Mouse (Mus musculus) liver (tissue): ENCODE results near the gene Ttc39b.

Experiments used
- DNase-seq: peaks from one replicate; pipeline ENCODE4 v3.0.0-alpha.2; 2020; ENCODE audit warnings: mixed read lengths

The Ttc39b gene

GRCm38 (mm10) chr4:83316718-83317117 lies 7.3 kb downstream of the Ttc39b start:
- DNase-seq, result no peak

DNA sequence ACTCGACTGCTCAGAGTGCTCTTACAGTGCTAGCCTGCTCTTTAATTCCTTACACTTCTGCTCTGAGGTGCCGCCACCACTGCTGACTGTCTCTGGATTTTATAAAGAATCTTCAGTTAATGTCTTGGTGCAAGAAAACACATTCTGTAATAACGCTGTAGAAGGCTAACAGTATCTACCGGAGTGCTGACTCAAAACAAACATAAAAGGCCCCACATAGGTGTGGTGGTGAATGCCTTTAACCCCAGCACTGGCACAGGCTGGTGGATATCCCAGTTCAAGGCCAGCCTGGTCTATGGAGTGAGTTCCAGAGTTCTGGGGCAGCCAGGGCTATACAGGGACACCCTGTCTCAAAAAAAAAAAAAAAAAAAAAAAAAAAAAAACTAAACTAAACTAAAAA lies 8.1 kb downstream of the Ttc39b start:
- no peak for DNase-seq

DNA sequence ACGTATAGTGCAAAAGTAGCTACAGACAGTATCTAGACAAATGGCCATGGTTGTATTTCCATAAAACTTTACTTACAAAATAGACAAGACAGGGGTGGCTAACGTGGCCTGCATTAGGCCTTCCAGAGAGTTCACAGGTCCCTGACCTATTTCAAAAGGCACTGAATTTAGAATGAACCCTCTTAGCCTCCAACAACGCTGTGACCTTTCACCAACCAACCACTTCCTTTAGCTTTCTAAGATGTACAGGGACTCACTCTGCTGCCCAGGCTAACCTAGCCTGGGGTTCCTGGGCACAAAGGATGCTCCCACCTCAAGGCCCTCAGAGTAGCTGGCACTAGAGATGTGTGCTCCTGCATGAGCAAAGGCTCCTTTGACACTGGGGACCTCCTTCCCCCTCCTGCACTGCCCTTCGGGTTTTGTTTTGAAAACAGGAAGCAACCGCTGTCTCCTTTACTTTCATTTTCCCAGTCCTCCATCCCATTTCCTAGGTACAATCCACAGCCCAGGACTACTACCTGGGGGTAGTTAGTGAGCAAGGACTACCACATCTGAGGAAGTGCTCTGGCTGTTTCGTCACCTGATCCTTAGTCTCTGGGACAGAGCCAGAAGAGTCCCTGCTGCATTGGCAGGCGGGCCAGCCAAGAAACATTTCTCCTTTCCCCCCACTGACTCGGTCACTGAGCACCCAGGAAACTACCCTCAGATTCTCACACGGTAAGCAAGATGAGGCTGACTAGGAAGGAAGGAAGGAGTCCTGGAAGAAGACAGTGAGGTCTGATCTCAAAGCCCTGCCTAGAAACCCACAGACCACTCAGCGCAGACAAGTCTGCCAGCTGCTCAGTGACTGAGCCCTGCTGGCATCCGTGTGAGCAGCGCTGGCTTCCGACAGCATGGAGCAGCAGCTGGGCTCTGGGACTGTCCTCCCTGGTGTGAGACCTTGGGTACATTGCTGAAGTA lies 8.9 kb downstream of the Ttc39b start:
- DNase-seq, result no peak

DNA sequence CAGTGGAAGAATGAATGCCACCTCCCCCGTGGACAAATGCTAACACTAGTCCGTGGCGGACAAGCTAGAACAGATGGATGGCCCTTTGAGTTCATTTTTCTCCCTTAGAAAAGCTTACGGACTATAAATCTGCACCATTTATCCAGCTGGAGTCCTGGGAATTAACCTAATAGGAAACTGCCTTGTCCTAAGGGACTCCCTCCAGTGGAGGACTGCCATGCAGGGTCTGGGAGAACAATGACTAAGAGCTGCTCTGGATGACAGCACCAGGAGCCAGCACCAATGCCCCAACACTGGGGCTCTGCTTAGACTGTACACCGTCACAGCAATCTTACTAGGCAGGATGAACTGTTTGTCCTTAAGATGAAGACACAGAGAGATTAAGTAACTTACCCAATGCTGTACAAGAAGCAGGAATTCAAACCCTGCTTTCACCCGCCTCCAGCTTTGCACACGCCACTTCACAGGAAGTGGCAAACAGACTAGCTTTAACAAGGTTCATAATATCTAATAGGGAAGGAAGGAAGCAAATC lies 9.7 kb downstream of the Ttc39b start:
- no peak for DNase-seq

GRCm38 (mm10) chr4:83312336-83312735 lies 11.7 kb downstream of the Ttc39b start:
- DNase-seq, result no peak

DNA sequence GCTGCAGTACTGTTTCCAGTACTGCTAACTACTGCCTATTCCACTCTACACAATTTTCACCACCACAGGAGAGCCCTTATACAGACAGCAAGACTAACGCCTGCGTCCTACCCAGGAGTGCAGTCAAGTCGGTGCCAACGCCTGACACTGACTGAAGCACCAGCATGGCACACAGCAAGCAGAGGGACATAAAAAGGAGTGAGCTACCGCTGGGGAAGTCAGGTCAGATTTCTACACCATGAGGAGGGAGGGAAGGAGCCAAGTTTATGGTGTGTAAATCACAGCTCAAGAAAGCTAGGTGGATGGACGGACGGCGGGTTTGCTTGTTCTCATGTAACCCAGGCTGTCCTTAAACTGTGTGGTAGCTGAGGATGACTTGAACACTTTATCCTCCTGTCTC lies 12.6 kb downstream of the Ttc39b start:
- DNase-seq, result no peak

DNA sequence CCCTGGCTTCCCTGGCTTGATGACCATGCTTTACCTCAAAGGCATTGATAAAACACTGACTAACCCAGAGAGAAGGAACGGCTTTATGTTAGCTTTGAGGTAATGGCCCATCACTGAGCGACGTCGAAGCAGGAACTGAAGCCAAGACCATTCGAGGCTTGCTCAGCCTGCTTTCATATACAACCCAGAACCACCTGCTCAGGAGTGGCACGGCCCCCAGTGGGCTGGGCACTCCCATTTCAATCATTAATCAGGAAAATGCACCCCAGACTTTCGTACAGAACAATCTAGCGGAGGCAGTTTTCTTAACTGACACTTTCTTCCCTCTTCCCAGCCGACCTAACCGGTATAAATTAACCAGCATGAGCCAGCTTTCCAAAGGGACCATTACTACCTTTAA lies 13.1 kb downstream of the Ttc39b start:
- DNase-seq, result no peak

DNA sequence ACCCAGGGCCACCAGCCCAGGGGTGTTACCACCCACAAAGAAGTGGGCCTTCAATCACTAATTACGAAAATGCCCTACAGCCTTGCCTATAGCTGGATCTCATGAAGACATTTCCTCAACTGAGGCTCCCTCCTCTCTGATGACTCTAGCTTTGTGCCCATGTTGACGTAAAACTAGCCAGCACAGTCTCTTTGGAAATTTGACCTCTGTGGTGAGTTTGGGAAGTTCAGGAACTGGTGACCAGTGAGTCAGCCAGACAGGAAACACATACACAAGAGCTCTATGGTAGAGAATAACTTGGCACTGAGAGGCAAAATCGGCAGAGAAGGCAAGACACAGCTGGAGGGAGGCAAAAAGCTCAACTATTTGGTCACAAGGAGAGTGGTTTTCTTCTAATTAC lies 15.1 kb downstream of the Ttc39b start:
- no peak for DNase-seq

- DNase-seq, result no peak
Observed at GRCm38 (mm10) chr4:83307686-83308469, 16.2 kb downstream of the Ttc39b start.

DNA sequence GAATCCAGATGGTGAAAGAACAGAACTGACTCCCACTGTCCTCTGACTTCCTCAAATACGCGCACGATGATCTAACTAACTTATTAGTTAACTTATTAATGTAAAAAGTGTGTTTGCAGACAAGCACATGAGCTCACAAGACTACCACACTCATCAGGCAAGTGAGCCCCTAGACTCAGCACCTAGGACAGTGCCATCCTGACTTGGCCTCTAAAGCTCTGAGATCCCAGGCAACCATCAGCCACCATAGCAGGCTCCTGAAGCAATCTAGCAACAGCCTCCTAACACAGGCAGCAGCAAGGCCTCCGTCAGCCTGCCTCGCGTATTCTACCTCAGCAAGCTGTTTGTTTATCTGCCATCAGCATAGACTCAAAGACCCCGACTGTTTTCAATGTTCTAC lies 17.2 kb downstream of the Ttc39b start:
- no peak for DNase-seq

GRCm38 (mm10) chr4:83305099-83305498 lies 19.0 kb downstream of the Ttc39b start:
- DNase-seq, result no peak

DNA sequence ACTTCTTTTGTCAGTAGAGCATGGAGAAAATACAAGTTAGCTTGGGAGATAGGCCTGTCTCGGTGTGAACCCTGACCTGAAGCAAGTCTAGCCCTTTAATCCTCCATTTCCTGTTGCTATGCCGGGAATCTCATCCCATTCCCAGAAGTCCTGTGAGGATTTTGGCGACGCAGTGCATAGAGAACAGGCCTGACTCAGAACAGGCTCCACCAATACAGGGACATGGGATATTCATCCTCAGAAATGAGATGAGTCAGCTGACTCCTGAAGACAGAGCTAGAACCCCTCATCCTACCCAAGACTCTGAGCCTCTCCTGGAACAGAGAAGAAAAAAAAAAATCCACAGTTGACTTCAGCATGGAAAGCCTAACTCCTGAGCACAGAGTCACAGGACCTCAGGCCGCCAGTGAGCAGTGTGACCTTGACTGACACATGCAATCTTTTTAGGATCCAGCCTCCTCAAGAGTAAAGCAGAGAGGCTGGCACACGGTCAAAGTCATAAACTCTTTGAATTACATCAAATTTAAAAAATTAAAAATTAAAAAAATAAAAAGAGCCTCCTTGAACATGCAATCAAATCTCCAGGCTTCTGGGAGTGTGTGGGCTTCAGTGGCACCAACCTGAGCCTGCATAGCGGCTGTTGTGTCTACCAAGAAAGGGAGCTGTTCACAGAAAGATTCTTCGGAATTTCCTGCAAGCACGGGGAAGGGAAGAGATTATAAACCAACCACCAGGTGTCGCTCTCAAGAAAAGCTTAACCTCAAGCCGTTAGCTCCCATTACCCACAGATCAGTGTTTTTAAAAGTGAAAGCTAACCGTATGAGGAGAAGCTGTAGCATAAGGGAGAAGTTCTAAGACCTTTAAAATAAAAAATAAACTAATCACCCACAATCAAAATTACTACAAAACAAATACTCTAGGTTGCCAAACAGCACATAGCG lies 20.9 kb downstream of the Ttc39b start:
- DNase-seq, result peak; percentile 55

- no peak for DNase-seq
Observed at GRCm38 (mm10) chr4:83302123-83302737, 21.8 kb downstream of the Ttc39b start.

GRCm38 (mm10) chr4:83301713-83302112 lies 22.3 kb downstream of the Ttc39b start:
- no peak for DNase-seq

DNA sequence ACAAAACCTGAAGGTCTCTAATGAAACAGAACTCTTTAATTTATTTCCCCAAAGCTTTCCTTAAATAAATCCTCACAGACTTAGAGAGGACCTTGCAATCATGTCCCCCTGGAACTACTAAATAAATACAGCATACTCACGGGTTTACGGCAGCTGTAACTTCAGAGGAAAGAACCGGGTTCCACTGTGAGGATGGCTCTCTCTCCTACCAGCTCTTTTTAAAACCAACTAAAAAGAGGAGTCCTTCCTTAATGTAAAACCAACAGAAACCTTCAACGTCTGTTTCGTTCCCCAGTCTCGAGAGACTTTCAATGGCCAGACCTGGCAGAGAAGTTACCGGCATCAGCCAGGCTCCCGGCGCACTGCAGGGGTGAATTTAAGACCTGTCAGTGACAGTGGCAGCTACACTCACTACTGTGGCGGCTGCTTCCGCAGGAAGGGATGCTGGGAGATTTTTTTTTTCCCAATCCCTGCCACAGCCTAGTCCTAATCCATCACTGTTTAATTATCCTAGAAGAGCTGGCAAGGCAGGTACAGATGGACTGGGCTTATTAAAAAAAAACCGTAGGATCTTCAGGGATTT lies 39.2 kb downstream of the Ttc39b start:
- DNase-seq, result peak; percentile 27

DNA sequence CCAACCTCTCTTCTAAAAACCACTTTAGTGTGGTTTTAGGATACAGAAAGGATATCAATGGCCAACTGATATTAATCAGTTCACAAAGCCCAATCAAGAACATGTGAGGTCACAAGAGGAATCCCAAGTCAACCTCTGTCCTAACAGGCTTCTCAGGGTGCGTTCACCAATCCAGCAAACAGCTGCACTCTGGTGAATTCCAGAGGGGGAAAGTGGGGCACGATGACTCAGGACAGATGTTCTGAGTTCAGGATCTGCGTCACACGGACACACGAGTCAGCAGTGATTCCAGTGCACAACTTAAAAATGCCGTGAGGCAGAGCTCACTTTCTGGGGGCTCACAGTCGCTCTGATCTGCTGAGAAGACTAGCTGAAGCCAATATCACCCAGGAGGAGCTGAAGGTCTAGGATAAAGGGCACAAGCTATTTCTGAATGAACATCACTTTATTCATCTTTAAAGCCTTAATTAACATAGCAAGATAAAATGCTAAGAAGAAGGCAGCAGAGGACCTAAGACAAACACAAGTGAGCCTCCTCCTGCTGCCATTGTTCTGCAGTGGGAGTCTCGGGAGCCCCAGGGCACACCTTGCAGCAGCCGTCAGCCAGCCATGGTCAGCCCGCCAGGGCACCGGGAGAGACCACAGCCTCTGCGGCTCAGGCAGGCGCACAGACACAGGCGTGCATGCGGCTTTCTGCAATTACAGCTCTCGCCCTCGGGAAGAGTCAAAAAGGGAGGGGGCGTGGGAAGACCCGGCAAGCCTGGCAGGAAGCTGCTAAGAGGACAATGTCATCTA lies 39.9 kb downstream of the Ttc39b start:
- DNase-seq, result peak; percentile 14

DNA sequence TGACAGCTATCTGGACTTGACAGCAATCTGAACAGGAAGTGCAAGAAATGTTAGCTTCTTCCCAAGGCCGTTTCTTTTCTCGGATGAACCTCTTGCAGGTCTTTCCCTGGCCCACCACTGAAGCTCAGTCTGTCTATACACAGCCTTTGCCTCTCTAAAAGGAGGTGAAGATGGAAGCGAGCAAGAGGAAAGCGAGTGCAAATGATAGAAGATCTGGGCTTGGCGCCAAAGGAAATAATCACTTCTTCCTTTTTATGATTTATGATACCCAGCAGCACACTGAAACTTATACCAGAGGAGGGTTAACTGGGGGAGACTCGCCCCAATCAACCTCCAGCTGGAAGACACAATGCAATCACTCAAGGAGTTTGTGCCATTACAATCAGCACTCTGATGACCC lies 41.6 kb downstream of the Ttc39b start:
- DNase-seq, result no peak

DNA sequence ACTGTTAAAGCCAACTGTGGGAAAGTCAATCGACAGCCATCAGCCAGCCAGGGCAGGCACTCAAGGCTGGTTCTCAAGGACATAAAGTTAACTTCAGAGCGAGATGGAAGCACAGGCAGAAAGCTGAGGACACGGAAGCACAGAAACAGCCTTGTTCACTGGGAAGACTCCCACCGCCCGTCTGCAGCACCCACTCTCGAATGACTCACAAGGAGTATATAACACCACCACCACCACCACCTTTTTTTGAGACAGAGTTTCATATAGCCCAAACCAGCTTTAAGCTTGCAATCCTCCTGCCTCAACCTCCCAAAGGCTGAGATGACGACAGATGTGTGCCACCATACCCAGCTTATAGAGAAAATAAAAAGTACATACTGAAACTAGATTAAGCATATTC lies 44.8 kb downstream of the Ttc39b start:
- no peak for DNase-seq

DNA sequence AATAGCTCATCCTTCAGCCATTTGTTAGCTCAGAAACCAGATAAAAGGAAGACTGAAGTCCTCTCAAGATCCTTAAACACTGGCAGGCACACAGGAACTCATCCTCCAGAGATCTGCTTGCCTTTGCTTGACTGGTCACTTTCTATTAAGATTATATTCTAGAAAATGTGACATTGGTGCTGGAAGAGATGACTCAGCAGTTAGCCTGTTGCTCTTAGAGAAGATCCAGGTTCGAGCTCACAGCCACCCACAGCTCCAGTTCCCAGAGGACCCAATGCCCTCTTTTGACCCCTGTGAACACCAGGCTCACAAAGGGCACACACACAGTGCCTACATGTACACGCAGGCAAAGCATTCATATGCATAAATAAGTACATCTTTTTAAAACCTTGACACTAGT lies 49.8 kb downstream of the Ttc39b start:
- no peak for DNase-seq

- DNase-seq, result peak; percentile 38
Observed at GRCm38 (mm10) chr4:83273616-83274050, 50.4 kb downstream of the Ttc39b start.
